Mouse (Mus musculus): ENCODE measurements around the gene Ccdc85a. TPM values are rescaled to one million over a fixed set of nuclear protein-coding genes. Genes with fewer than 3 reads are reported as not detected.

Gene Ccdc85a
- polyA plus RNA-seq, 1 experiment from 2014 or later: 2.9 TPM

Other genes with a start within 250 kb of the Ccdc85a start
- 0.23 TPM in 1 of 2 replicates, not detected in the other for gene Gm6685, start 244.5 kb downstream of the Ccdc85a start, polyA plus RNA-seq (2014; fragmentation: Nextera tagmentation; extraction: Ambion mirVana)

Data from midbrain, embryonic 11.5 days (tissue).